Mouse (Mus musculus) liver, postnatal 0 days (tissue): ENCODE data around the gene H2-Eb1.

ENCODE experiments used
- CTCF ChIP-seq: sonication (generic); IDR thresholded peaks from 2 replicates; pipeline ENCODE4 v1.5.1; 2016; ENCODE audit warnings: antibody characterized with exemption, low read depth
- EP300 ChIP-seq: IDR thresholded peaks from 2 replicates; pipeline ENCODE4 v1.6.1; 2016; ENCODE audit warnings: antibody characterized with exemption, low read depth, mild to moderate bottlenecking

DNA sequence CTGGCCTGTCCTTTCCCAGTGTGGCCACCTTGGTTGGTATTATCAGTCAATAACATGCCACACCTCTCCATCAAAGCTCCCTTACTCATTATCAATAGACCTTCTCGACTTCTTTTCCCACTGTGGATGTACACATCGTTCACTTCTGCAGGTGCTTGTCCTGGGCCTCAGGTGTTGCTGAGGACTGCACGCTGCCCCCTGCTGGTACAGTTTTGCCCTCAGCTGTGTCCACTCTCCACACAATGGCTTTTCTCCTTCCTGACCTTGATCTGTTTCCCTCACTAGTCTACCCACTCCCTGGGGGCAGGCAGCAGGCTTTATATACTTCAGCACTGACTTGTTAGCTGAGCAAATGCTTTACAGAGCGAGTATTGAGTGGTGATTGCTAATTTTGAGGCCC is 19.8 kb upstream of the H2-Eb1 start:
- TF ChIP-seq CTCF = peak; percentile 68
- no peak for TF ChIP-seq EP300
